Mouse (Mus musculus): ENCODE measurements around the gene Prr15l. TPM values are rescaled to one million over a fixed set of nuclear protein-coding genes. Genes with fewer than 3 reads are reported as not detected.

Prr15l gene
- polyA plus RNA-seq, 1 experiment from 2014 or later = not detected

DNA sequence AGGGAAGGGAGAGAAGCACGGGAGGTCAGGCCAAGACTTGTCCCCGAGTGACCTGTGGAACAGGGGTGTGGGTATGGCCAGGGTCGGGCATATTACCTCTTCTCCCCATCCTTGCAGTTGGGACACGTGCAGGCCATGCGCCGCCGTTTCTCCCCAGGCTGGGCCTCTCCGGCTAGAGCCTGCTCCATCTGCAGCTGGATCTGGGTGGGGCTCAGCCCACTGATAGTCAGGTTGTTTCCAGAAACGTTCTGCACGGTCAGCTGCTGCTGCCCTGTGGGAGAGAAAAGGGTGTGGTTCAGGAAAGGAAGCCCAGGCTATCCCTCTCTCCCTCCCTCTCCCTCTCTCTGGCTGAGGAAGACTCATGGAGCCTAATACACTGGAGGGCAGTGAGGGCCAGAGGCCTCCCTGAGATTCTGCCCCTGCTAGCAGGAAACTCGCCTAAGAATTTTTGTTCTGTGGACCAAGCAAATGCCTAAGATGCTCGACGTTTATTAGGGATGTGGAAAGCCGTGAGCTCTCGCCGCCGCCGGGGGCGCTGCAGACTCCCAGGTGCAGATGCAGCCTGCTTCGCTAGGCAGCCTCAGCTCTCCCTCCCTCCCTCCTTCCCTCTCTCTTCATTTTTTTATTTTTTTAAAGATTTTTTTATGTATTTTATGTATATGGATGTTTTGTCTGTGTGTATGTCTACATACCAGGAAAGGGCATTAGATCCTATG is 28.3 kb downstream of the Prr15l start:
- WGBS = 62% methylated on average over 20 of the region's 20 CpGs
- no peak for ATAC-seq

DNA sequence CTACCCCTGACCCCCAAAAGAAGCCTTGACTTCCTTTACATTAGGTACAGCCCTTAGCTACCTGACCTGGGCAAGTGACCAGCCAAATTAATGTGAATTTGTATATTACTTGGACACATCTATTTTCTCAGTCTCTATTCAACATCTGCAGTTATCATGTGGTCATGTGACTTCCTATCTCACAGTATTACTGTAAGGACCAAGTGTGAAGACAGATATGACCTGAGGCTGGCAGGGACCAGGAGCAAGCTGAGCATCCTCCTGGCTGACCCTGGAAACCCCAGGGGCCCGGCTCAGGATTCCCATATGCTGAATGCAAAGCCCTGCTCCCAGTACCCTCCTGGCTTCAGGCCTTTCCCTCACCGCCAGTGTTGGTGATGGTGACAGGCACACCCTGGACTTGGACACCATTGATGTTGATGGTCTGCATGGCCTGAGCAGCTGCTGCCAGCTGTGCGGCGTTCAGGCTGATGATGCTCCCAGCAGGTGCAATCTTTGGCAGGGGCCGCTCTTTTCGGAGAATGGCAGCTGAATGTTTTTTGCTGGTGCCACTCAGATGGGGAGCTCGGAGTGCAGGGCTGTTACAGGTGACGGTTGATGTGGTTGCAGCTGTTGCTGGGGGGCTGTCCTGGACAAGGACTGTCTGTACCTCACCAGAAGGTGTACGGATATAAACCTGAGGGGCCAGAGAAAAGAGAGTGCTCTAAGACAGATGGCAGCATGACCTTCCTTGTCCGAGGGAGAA is 29.3 kb downstream of the Prr15l start:
- H3K27ac ChIP-seq = no peak overlapping the region
- no peak overlapping the region for H3K4me2 ChIP-seq (replicated peaks)
- no peaks in the 10 kb centered on the region for H3K9me3 ChIP-seq
- no peaks in the 10 kb centered on the region for H3K4me1 ChIP-seq (replicated peaks)
- H3K27me3 ChIP-seq = no peaks in the 10 kb centered on the region
- ATAC-seq = no peak
- 94% methylated on average over 10 of the region's 10 CpGs for WGBS
- H3K9ac ChIP-seq (replicated peaks) = no peak overlapping the region
- peaks cover 95% of the 10 kb centered on the region for H3K36me3 ChIP-seq
- H3K4me3 ChIP-seq (replicated peaks) = no peak overlapping the region

More for the DNA sequence above, 28.3 kb downstream of the Prr15l start:
- Histone ChIP-seq H3K4me1 (replicated peaks) (no peaks in the 10 kb centered on the region), H3K36me3 (peaks cover 95% of the 10 kb centered on the region), H3K27ac (no peak overlapping the region), H3K4me2 (replicated peaks) (no peak overlapping the region), H3K9me3 (no peaks in the 10 kb centered on the region), H3K27me3 (no peaks in the 10 kb centered on the region), H3K9ac (replicated peaks) (no peak overlapping the region), H3K4me3 (replicated peaks) (no peak overlapping the region)

DNA sequence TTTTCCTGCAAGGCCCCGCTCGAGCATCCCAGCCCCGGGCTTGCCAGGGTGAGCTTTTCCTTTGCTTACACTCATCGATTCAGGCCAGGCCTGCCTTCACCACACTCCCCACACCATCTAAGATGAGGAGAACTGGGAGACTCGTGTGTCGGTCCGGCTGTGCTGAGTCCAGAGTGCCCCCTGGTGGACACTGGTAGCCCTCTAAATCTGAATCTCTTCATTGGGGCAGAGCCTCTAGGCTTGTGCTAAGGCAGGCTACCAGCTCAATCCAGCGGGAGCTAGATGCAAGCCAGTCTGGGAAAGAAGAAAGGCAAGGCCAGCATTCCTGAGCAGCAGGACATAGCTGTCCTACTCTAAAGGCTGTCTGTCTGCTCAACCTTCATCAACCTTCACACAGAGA is 35.7 kb downstream of the Prr15l start:
- peaks cover 45% of the 10 kb centered on the region for H3K36me3 ChIP-seq
- no peak overlapping the region for H3K4me2 ChIP-seq (replicated peaks)
- H3K4me1 ChIP-seq (replicated peaks) = no peaks in the 10 kb centered on the region
- peak; percentile 70 for ATAC-seq
- H3K9ac ChIP-seq (replicated peaks) = no peak overlapping the region
- H3K27ac ChIP-seq = no peak overlapping the region
- WGBS = 17% methylated on average over 8 of the region's 8 CpGs
- no peaks in the 10 kb centered on the region for H3K27me3 ChIP-seq
- H3K4me3 ChIP-seq (replicated peaks) = no peak overlapping the region
- no peaks in the 10 kb centered on the region for H3K9me3 ChIP-seq

DNA sequence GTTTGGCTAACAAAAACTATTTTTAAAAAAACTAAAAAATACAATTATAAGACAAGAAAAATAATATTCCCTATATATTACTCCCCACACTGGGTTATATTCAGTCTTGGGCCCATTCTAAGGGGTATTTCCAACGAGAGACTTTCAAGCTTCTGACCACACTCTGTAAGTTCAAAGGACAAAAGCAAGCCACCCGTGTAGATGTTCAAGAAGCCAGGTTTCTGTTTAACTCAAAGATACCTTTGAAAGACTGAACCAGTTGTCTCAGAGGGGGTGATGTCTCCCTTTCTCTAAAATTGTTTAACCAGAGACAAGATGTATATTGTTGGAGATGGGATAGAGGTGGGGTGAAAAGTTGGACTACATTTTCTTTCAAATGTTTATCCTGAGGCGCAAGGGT is 38.3 kb downstream of the Prr15l start:
- peaks cover 20% of the 10 kb centered on the region for H3K36me3 ChIP-seq
- no peak overlapping the region for H3K27ac ChIP-seq
- no peak overlapping the region for H3K9ac ChIP-seq (replicated peaks)
- H3K4me3 ChIP-seq (replicated peaks) = no peak overlapping the region
- H3K4me2 ChIP-seq (replicated peaks) = no peak overlapping the region
- H3K4me1 ChIP-seq (replicated peaks) = peaks cover 15% of the 10 kb centered on the region
- WGBS = 93% methylated on average over 3 of the region's 3 CpGs
- ATAC-seq = no peak
- no peaks in the 10 kb centered on the region for H3K9me3 ChIP-seq
- no peaks in the 10 kb centered on the region for H3K27me3 ChIP-seq

DNA sequence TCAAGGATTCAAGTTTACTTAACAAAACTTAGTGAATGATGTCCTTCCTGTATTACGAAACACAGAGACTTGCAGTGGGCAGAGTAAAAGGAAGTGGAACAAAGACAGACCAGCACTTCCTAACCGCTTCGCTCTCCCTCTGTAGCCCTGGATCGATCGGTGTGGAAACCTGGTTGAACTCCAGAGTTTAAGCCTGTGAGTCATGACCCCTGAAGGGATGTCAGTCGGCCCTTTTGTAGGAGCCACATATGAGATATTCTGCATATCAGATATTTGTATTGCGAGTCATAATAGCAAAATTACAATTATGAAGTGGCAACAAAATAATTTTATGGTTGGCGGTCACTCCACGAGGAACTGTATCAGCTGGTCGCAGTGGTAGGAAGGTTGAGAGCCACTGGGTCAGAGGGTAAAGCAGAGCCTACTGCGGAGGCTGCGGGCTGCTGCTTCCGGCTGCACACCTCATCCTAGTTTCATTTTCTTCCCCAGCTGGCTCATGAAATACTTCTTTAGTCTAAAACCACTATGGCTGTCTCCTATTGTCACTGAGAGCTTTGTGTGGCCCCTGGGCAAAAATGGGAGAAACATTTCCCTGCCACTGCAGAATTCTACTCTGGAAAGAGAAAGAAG is 39.1 kb downstream of the Prr15l start:
- H3K36me3 ChIP-seq = peaks cover 11% of the 10 kb centered on the region
- 88% methylated on average over 13 of the region's 13 CpGs for WGBS
- no peaks in the 10 kb centered on the region for H3K27me3 ChIP-seq
- H3K9ac ChIP-seq (replicated peaks) = no peak overlapping the region
- peaks cover 15% of the 10 kb centered on the region for H3K4me1 ChIP-seq (replicated peaks)
- ATAC-seq = no peak
- no peak overlapping the region for H3K27ac ChIP-seq
- no peak overlapping the region for H3K4me3 ChIP-seq (replicated peaks)
- no peak overlapping the region for H3K4me2 ChIP-seq (replicated peaks)
- no peaks in the 10 kb centered on the region for H3K9me3 ChIP-seq

DNA sequence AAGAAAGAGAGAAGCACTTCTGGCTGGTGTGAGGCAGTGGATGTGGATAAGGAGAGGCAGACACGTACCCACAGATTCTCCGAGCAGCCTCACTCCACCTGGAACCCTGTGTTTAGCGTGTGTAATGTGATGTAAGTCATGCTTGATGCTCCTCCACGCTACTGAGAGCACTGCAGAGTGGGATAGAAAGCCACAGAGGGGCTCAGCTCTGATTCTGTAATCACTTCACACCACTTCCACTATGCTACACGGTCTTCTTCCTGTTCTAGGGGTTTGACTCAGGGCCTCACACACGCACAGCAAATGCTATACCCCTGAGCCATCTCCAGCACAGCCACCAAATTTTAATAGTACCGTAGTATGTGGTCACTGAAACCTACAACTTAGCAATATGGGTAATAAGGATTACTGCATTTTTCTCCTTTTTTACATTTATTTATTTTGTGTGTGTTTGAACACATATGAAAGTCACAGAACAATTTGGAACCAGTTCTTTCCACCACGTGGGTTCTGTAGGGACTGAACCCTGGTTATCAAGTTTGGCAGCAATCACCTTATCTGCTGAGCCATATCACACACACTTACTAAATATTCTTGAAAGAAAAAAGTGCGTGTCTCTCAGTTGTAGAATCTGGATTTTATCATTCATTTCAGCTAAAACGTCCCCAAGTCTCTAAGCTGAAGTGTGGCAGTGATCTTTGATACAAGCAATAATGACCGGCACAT is 39.8 kb downstream of the Prr15l start:
- WGBS = 92% methylated on average over 11 of the region's 11 CpGs
- Histone ChIP-seq H3K4me2 (replicated peaks) (no peak overlapping the region), H3K4me3 (replicated peaks) (no peak overlapping the region), H3K9ac (replicated peaks) (no peak overlapping the region), H3K36me3 (peaks cover 4% of the 10 kb centered on the region), H3K9me3 (no peaks in the 10 kb centered on the region), H3K27ac (no peak overlapping the region), H3K27me3 (no peaks in the 10 kb centered on the region), H3K4me1 (replicated peaks) (peaks cover 20% of the 10 kb centered on the region)
- no peak for ATAC-seq

DNA sequence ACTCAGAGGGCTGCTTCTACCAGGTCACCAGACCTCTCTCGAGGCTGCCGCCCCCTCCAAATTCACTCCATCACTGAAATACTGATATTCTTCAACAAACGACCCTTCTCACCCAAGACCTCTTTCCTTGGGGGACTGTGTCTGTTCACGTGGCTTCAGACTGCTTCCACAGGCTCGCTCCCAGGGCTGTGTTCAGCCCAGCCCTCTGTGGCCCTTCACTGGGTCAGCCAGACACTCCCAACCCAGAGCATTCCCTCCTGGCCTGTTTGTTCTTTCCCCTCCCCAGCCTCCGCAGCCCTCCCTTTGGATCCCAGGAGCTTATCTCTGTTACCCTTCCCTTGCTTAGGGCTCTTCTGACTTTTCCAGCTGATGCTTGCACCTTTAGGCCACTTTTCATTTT is 40.6 kb downstream of the Prr15l start:
- Histone ChIP-seq H3K27ac (no peak overlapping the region), H3K27me3 (no peaks in the 10 kb centered on the region), H3K4me1 (replicated peaks) (peaks cover 27% of the 10 kb centered on the region), H3K4me3 (replicated peaks) (no peak overlapping the region), H3K4me2 (replicated peaks) (no peak overlapping the region), H3K9ac (replicated peaks) (no peak overlapping the region), H3K36me3 (no peaks in the 10 kb centered on the region), H3K9me3 (no peaks in the 10 kb centered on the region)
- 74% methylated on average over 6 of the region's 6 CpGs for WGBS
- no peak for ATAC-seq

DNA sequence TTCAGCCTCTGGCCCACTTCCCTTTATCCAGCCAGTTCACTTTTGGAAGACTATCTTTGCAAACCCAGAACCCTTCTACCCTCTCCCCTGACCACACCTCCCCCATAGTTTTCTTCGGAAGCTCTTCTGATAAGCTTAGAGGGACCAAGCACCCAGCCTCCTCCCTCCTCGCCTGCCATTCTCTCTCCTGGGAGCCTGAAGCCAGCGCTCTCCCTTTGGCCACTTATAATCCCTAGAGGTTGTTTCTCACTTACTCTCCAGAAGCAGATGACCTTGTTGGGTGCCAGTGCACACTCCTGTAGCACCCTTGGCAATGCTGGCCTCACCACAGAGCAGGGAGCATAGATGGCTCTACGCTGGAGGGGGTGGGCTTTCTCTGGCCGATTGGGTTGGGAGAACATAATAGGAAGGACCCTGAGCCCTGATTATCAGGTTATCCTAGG is 41.4 kb downstream of the Prr15l start:
- ATAC-seq = no peak

DNA sequence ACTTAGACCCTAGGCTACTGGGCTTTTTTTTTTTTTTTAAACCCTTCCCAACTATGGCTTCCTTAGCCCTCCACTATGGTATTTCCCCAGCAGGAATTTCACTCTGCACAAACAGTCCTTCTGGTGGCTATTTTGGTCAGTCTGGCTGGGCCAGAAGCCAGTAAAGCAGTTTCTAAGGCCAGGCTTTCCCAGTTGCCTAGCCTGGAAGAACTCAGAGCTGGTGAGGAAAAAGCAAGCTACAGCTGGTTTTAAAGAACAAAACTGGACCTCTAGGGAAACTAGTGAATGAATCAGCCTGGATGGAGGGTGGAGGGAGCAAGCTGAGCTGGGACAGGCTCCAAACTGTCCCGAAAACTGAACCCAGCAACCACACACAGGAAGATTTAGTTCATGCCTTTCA is 41.8 kb downstream of the Prr15l start:
- 93% methylated on average over 1 of the region's 1 CpGs for WGBS
- Histone ChIP-seq H3K4me3 (replicated peaks) (no peak overlapping the region), H3K9ac (replicated peaks) (no peak overlapping the region), H3K4me1 (replicated peaks) (peaks cover 39% of the 10 kb centered on the region), H3K9me3 (no peaks in the 10 kb centered on the region), H3K4me2 (replicated peaks) (no peak overlapping the region), H3K36me3 (no peaks in the 10 kb centered on the region), H3K27ac (no peak overlapping the region), H3K27me3 (no peaks in the 10 kb centered on the region)
- ATAC-seq = no peak

More for the DNA sequence above, 41.4 kb downstream of the Prr15l start:
- H3K4me3 ChIP-seq (replicated peaks) = no peak overlapping the region
- no peaks in the 10 kb centered on the region for H3K27me3 ChIP-seq
- no peak overlapping the region for H3K4me2 ChIP-seq (replicated peaks)
- H3K27ac ChIP-seq = no peak overlapping the region
- WGBS = 77% methylated on average over 5 of the region's 5 CpGs
- no peaks in the 10 kb centered on the region for H3K9me3 ChIP-seq
- H3K9ac ChIP-seq (replicated peaks) = no peak overlapping the region
- H3K4me1 ChIP-seq (replicated peaks) = peaks cover 35% of the 10 kb centered on the region
- no peaks in the 10 kb centered on the region for H3K36me3 ChIP-seq

DNA sequence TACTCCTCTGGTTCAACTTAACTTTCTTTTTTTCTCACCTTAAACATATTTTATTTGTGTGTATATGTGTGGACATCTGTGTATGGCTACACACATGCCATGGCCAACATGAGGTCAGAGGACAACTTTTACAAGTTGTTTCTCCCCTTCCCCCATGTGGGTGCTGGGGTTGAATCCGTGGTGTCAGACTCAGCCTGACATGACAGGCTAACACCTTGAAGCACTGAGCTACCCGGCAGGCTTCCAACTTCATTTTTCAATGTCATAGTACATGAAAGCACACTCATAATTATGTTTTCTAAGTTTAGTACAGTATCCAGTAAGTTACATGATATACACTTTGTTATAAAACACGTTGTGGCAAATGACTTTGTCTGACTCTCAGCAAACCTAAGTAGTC is 42.4 kb downstream of the Prr15l start:
- 88% methylated on average over 3 of the region's 3 CpGs for WGBS
- H3K27me3 ChIP-seq = no peaks in the 10 kb centered on the region
- no peak overlapping the region for H3K4me3 ChIP-seq (replicated peaks)
- no peak for ATAC-seq
- no peaks in the 10 kb centered on the region for H3K36me3 ChIP-seq
- H3K4me1 ChIP-seq (replicated peaks) = peaks cover 42% of the 10 kb centered on the region
- H3K4me2 ChIP-seq (replicated peaks) = no peak overlapping the region
- no peak overlapping the region for H3K27ac ChIP-seq
- H3K9me3 ChIP-seq = no peaks in the 10 kb centered on the region
- no peak overlapping the region for H3K9ac ChIP-seq (replicated peaks)

DNA sequence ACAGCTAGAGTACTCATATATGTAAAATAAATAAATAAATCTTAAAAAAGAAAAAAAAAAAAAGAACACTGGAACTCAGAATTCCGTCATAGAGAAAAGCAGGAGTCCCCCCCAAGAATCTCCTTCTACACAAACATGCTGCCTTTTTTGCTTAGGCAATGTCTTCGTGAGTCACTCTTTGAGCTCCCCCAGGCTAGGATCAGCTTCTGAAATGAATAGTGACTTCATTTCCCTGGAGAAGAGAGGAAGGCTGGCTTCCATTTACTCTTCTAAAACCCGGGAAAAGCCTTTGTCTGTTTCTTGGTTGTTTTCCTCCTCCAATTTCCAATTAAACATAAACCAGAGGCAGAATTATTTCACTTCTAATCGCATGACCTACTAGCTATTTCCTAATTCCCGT is 45.0 kb downstream of the Prr15l start:
- H3K4me1 ChIP-seq (replicated peaks) = peaks cover 57% of the 10 kb centered on the region

More for the DNA sequence above, 45.0 kb downstream of the Prr15l start:
- H3K27ac ChIP-seq = peak overlapping the region; percentile 67
- no peaks in the 10 kb centered on the region for H3K36me3 ChIP-seq
- no peak overlapping the region for H3K4me3 ChIP-seq (replicated peaks)
- H3K9me3 ChIP-seq = no peaks in the 10 kb centered on the region
- H3K9ac ChIP-seq (replicated peaks) = 0 out of 2 replicates have a peak overlapping the region, but pooled peaks have one; percentile 36
- no peak overlapping the region for H3K4me2 ChIP-seq (replicated peaks)
- no peak for ATAC-seq
- H3K27me3 ChIP-seq = no peaks in the 10 kb centered on the region
- WGBS = 74% methylated on average over 5 of the region's 5 CpGs

Measured in midbrain, embryonic 13.5 days (tissue).